Mouse (Mus musculus) G1E (cell line): ENCODE data around the gene Rsrc2.

Source experiments
- CTCF ChIP-seq: IDR thresholded peaks from 2 replicates; pipeline ENCODE4 v1.5.1; 2012; ENCODE audit warnings: low read depth, low read length, inconsistent platforms, mixed read lengths
- GATA1 ChIP-seq: IDR thresholded peaks from 2 replicates; pipeline ENCODE4 v1.6.1; 2012; ENCODE audit warnings: borderline replicate concordance, low read length, inconsistent platforms, mixed read lengths

- TF ChIP-seq CTCF (no peak), GATA1 (no peak)
Observed at GRCm38 (mm10) chr5:123682372-123682771, 66.8 kb downstream of the Rsrc2 start.
